Mouse (Mus musculus) myocyte (in vitro differentiated cells): ENCODE results near the gene Cpa2.

Experiments
- CEBPB ChIP-seq: IDR thresholded peaks from 2 replicates; pipeline ENCODE4 v1.6.1; 2011; ENCODE audit warnings: mild to moderate bottlenecking, moderate library complexity; ENCODE audit not compliant: poor library complexity, insufficient read depth, severe bottlenecking
- MAX ChIP-seq: IDR thresholded peaks from one replicate; pipeline ENCODE4 v1.6.1; 2011; ENCODE audit warnings: low read depth, mild to moderate bottlenecking, control low read depth
- MYOD1 ChIP-seq, 3 experiments: IDR thresholded peaks; one replicate each; pipeline ENCODE4 v1.6.1; 2011; ENCODE audit warnings: control low read depth in 2 of 3, low read depth in 2 of 3, mild to moderate bottlenecking in 2 of 3, moderate library complexity in 1 of 3; ENCODE audit not compliant: insufficient read length in 2 of 3, control insufficient read depth in 1 of 3
- POLR2A ChIP-seq: IDR thresholded peaks from one replicate; pipeline ENCODE4 v1.6.1; 2011; ENCODE audit warnings: low read depth, mild to moderate bottlenecking, control low read depth, moderate library complexity; ENCODE audit not compliant: insufficient read length
- POLR2AphosphoS2 ChIP-seq: IDR thresholded peaks from one replicate; pipeline ENCODE4 v1.6.1; 2011; ENCODE audit warnings: low read depth, control low read depth; ENCODE audit not compliant: insufficient read length
- REST ChIP-seq: IDR thresholded peaks from one replicate; pipeline ENCODE4 v1.6.1; 2011; ENCODE audit warnings: mild to moderate bottlenecking, control low read depth, moderate library complexity; ENCODE audit not compliant: insufficient read depth, insufficient read length
- TCF12 ChIP-seq: IDR thresholded peaks from one replicate; pipeline ENCODE4 v1.6.1; 2011; ENCODE audit warnings: mild to moderate bottlenecking, control low read depth; ENCODE audit not compliant: poor library complexity, insufficient read depth, severe bottlenecking
- USF1 ChIP-seq: IDR thresholded peaks from one replicate; pipeline ENCODE4 v1.6.1; 2011; ENCODE audit warnings: low read depth, mild to moderate bottlenecking, control low read depth, moderate library complexity

GRCm38 (mm10) chr6:30552628-30553027 is 11.2 kb downstream of the Cpa2 start:
- no peak for TF ChIP-seq CEBPB
- no peak for TF ChIP-seq TCF12
- no peak for TF ChIP-seq USF1
- no peak for TF ChIP-seq POLR2A
- TF ChIP-seq POLR2AphosphoS2, result no peak
- no peak for TF ChIP-seq MYOD1 (IDR thresholded peaks at IDR 0.05; ENCODE audit: control insufficient read depth in 1 of 3, insufficient read length in 2 of 3, low read depth in 2 of 3)
- TF ChIP-seq MAX, result no peak
- no peak for TF ChIP-seq REST
